Mouse (Mus musculus) intestine, embryonic 16.5 days (tissue): ENCODE results near the gene H2-M10.6. TPM values are rescaled to one million over a fixed set of nuclear protein-coding genes. Genes with fewer than 3 reads are reported as not detected.
"Not testable (repeated sequence)": the region's sequence is repeated elsewhere in the genome, so short reads cannot be mapped to it uniquely, and the experiment has no call there.

Source experiments
- ATAC-seq: fragments of 200-750 bp; cut with Nextera tagmentation; 2 replicates; pipeline ENCODE4 v1.8.0; 2017; ENCODE audit warnings: moderate TSS enrichment, moderate library complexity
- H3K27ac ChIP-seq: fragments of 300-500 bp; sonication (generic); 2 replicates; pipeline ENCODE4 v1.5.1; 2014; ENCODE audit warnings: mild to moderate bottlenecking, low read length
- H3K27me3 ChIP-seq: fragments of 300-500 bp; sonication (generic); replicated peaks from 2 replicates; pipeline ENCODE4 v1.6.1; 2014; ENCODE audit warnings: low read length, control low read depth, mixed read lengths; ENCODE audit not compliant: control insufficient read depth, insufficient read depth
- H3K36me3 ChIP-seq: fragments of 300-500 bp; sonication (generic); 2 replicates; pipeline ENCODE4 v1.6.1; 2014; ENCODE audit warnings: low read length, control low read depth; ENCODE audit not compliant: control insufficient read depth, insufficient read depth
- H3K4me1 ChIP-seq: fragments of 300-500 bp; sonication (generic); 2 replicates; pipeline ENCODE4 v1.6.1; 2014; ENCODE audit warnings: low read length, control low read depth, mixed read lengths; ENCODE audit not compliant: control insufficient read depth, insufficient read depth
- H3K4me2 ChIP-seq: fragments of 300-500 bp; sonication (generic); 2 replicates; pipeline ENCODE4 v1.6.1; 2014; ENCODE audit warnings: low read depth, low read length, control low read depth
- H3K4me3 ChIP-seq: fragments of 300-500 bp; sonication (generic); 2 replicates; pipeline ENCODE4 v1.5.1; 2014; ENCODE audit warnings: mild to moderate bottlenecking, low read length
- H3K9ac ChIP-seq: fragments of 300-500 bp; sonication (generic); 2 replicates; pipeline ENCODE4 v1.6.1; 2014; ENCODE audit warnings: low read depth, low read length
- H3K9me3 ChIP-seq: fragments of 300-500 bp; sonication (generic); 2 replicates; pipeline ENCODE4 v1.6.1; 2016; ENCODE audit warnings: low read length, control low read depth; ENCODE audit not compliant: control insufficient read depth
- WGBS: fragments of 180-500 bp; shearing (Covaris S2); extraction: QIAGEN DNeasy Blood & Tissue Kit; methylation state at CpG from one replicate; pipeline ENCODE4 v1.1.7; 2014; 5-methylcytosine and 5-hydroxymethylcytosine counted together
- polyA plus RNA-seq: library from polyadenylated mRNA; unstranded; fragments of >200 nt; fragmentation: Nextera tagmentation; extraction: Ambion mirVana; gene quantifications from 2 replicates; pipeline ENCODE4 v1.2.1, GENCODE M21; 2015

The H2-M10.6 gene
- polyA plus RNA-seq, 1 experiment from 2014 or later = not detected

- 34% methylated on average over 4 of the region's 4 CpGs for WGBS
- peak; percentile 77 for ATAC-seq
- H3K4me1 ChIP-seq, H3K9ac ChIP-seq, H3K27ac ChIP-seq, H3K27me3 ChIP-seq, H3K4me2 ChIP-seq, H3K4me3 ChIP-seq, H3K9me3 ChIP-seq, H3K36me3 ChIP-seq: not testable (repeated sequence)
Observed at GRCm38 (mm10) chr17:36799921-36800462, 12.0 kb upstream of the H2-M10.6 start.

- no peaks in the 10 kb centered on the region for H3K27me3 ChIP-seq
- no peak overlapping the region for H3K9ac ChIP-seq
- peak; percentile 51; the same call in 1 of the 2 replicates for ATAC-seq
- H3K4me1 ChIP-seq = no peaks in the 10 kb centered on the region
- no peak overlapping the region for H3K27ac ChIP-seq
- no peak overlapping the region for H3K4me2 ChIP-seq
- no peaks in the 10 kb centered on the region for H3K36me3 ChIP-seq
- H3K4me3 ChIP-seq = no peak overlapping the region
- H3K9me3 ChIP-seq = no peaks in the 10 kb centered on the region
Observed at GRCm38 (mm10) chr17:36824005-36824404, 12.0 kb downstream of the H2-M10.6 start.

GRCm38 (mm10) chr17:36825525-36825924 is 13.6 kb downstream of the H2-M10.6 start:
- WGBS = 21% methylated on average over 4 of the region's 4 CpGs
- Histone ChIP-seq H3K4me3 (no peak overlapping the region), H3K4me2 (no peak overlapping the region), H3K9me3 (no peaks in the 10 kb centered on the region), H3K36me3 (no peaks in the 10 kb centered on the region), H3K27me3 (no peaks in the 10 kb centered on the region), H3K9ac (no peak overlapping the region), H3K27ac (no peak overlapping the region), H3K4me1 (no peaks in the 10 kb centered on the region)
- peak; percentile 62 for ATAC-seq

DNA sequence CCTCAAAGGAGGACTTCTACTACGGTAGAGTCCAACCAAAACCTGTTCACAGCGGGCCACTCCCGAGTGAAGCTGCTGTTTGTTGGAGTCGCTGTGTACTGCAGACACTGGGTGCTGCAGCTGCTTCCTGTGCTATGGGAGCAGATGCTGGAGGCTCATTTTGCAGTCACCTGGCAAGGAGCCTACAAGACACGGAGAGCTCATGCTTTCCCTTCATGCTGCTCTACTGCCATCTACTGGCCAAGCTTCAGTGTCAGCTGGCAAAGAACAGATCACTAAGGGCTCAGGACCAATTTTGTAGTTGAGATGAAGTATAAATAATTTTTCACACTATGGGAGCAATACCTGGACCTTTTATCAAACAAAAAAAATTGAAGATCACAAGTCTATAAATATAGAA is 14.0 kb downstream of the H2-M10.6 start:
- not testable (repeated sequence) for H3K4me2 ChIP-seq, H3K4me1 ChIP-seq
- WGBS = 7% methylated on average over 5 of the region's 5 CpGs

DNA sequence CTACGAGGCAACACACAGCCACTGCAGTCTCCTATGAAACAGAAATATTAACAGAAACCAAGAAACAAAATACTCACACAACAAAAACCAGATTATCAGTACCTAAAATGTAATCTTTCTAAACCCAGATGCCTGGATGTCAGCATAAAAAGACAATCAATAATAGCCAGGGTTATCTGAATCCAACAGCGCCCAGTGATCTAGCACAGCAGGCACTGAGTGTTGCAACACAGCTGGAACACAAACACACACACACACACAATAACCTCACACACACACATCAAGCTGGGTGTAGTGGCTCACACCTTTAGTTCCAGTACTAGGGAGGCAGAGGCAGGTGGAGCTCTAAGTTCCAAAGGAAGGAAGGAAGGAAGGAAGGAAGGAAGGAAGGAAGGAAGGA is 16.5 kb downstream of the H2-M10.6 start:
- ATAC-seq = no peak
- 67% methylated on average over 2 of the region's 2 CpGs for WGBS
- no peak overlapping the region for H3K27ac ChIP-seq
- no peaks in the 10 kb centered on the region for H3K4me1 ChIP-seq
- H3K4me3 ChIP-seq = no peak overlapping the region
- H3K9ac ChIP-seq = no peak overlapping the region
- H3K36me3 ChIP-seq = no peaks in the 10 kb centered on the region
- H3K9me3 ChIP-seq = no peaks in the 10 kb centered on the region
- H3K27me3 ChIP-seq = no peaks in the 10 kb centered on the region
- no peak overlapping the region for H3K4me2 ChIP-seq

More for the DNA sequence above, 14.0 kb downstream of the H2-M10.6 start:
- not testable (repeated sequence) for H3K9me3 ChIP-seq, H3K9ac ChIP-seq, H3K27ac ChIP-seq, H3K27me3 ChIP-seq, H3K4me3 ChIP-seq, H3K36me3 ChIP-seq
- ATAC-seq = peak; percentile 79

- 70% methylated on average over 3 of the region's 3 CpGs for WGBS
- H3K4me3 ChIP-seq = no peak overlapping the region
- H3K4me2 ChIP-seq = no peak overlapping the region
- ATAC-seq = no peak
- H3K4me1 ChIP-seq = no peaks in the 10 kb centered on the region
- no peak overlapping the region for H3K27ac ChIP-seq
- no peaks in the 10 kb centered on the region for H3K9me3 ChIP-seq
- no peak overlapping the region for H3K9ac ChIP-seq
- H3K27me3 ChIP-seq = no peaks in the 10 kb centered on the region; the same call in 1 of the 2 replicates
- H3K36me3 ChIP-seq = no peaks in the 10 kb centered on the region
Observed at GRCm38 (mm10) chr17:36830470-36830869, 18.5 kb downstream of the H2-M10.6 start.

DNA sequence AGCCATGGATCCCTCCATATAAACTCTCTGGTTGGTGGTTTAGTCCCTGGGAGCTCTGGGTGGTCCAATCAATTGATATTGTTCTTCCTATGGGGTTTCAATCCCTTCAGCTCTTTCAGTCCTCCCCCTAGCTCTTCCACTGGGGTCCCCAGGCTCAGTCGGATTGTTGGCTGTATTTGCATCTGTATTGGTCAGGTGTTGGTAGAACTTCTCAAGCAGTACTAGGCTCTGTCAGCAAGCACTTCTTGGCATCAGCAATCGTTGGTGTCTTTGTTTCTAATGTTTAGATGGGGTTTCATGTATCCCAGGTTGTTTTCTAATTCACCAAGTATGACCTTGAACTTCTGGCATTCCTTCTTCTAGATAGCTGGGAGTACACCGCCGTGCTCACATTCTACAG is 20.7 kb downstream of the H2-M10.6 start:
- no peak overlapping the region for H3K9ac ChIP-seq
- no peak overlapping the region for H3K4me3 ChIP-seq
- no peaks in the 10 kb centered on the region; the same call in 1 of the 2 replicates for H3K27me3 ChIP-seq
- no peak overlapping the region for H3K27ac ChIP-seq
- H3K9me3 ChIP-seq = no peaks in the 10 kb centered on the region
- WGBS = 63% methylated on average over 4 of the region's 4 CpGs
- H3K4me2 ChIP-seq = no peak overlapping the region
- peaks cover 9% of the 10 kb centered on the region for H3K4me1 ChIP-seq
- H3K36me3 ChIP-seq = no peaks in the 10 kb centered on the region
- ATAC-seq = no peak

DNA sequence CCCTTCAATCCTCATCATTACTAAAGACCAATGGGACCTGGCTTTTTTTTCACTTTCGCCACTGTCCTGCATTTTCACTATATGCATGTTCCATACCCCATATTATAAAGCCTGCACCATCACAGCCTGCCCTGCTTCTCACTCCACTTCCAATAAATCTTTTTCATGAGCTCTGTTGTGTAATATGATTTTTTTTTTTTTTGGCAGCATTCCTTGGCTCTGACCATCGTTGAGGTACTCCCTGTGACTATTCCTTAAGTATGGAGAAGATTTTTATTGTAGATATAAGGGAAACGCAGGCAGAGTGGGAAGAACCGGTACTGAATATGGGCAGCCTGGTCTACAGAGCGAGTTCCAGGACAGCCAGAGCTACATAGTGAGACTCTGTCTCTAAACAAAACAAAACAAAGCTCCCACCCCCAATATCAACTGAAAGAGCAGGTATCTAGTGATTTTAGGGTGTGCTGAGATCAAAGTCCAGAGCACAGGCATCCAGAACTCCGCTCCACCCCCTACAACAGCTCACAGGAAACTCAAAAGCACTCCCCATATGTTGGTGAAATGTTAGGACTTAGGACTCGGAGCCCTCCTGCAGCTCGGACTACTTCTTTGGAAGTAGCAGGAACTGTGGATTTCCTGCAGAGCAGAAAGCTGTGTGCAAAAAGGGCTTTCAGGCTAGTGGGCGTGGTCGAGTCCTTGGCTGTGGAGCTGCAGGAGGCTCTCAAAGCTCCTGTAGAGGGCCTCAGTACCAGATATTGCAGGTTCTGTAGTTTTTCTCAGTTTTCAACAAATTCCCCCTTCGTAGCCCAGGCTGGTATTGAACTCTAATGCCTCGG is 23.8 kb downstream of the H2-M10.6 start:
- Histone ChIP-seq H3K36me3 (no peaks in the 10 kb centered on the region), H3K27ac (peak overlapping the region; percentile 88), H3K4me1 (peaks cover 9% of the 10 kb centered on the region), H3K27me3 (no peaks in the 10 kb centered on the region; the same call in 1 of the 2 replicates), H3K9me3 (no peaks in the 10 kb centered on the region), H3K9ac (peak overlapping the region; percentile 64; the same call in 1 of the 2 replicates), H3K4me3 (peak overlapping the region; percentile 76), H3K4me2 (peak overlapping the region; percentile 74)
- ATAC-seq = peak; percentile 52
- 24% methylated on average over 12 of the region's 12 CpGs for WGBS

- Histone ChIP-seq H3K9ac (peak overlapping the region; percentile 64), H3K9me3 (no peaks in the 10 kb centered on the region), H3K27me3 (no peaks in the 10 kb centered on the region; the same call in 1 of the 2 replicates), H3K36me3 (no peaks in the 10 kb centered on the region), H3K27ac (peak overlapping the region; percentile 88), H3K4me1 (peaks cover 9% of the 10 kb centered on the region), H3K4me2 (peak overlapping the region; percentile 74), H3K4me3 (peak overlapping the region; percentile 76)
- WGBS = 17% methylated on average over 3 of the region's 3 CpGs
- ATAC-seq = peak; percentile 39
Observed at GRCm38 (mm10) chr17:36836427-36836812, 24.4 kb downstream of the H2-M10.6 start.
